Mouse (Mus musculus) heart, embryonic 14.5 days (tissue): ENCODE measurements around the gene Runx1. TPM values are rescaled to one million over a fixed set of nuclear protein-coding genes. Genes with fewer than 3 reads are reported as not detected.

Experiments used
- ATAC-seq: fragments of 200-750 bp; cut with Nextera tagmentation; 2 replicates; pipeline ENCODE4 v1.8.0; 2017; ENCODE audit warnings: low read depth, moderate TSS enrichment; ENCODE audit not compliant: insufficient number of reproducible peaks, insufficient read depth, low FRiP score
- H3K27ac ChIP-seq, 2 experiments: fragments of 200-500 bp in 1 of 2; fragments of 300-500 bp in 1 of 2; sonication (generic) in 1 of 2; replicated peaks in 1 of 2; 2 replicates each; pipeline ENCODE4 v1.5.1; 2012 to 2014; ENCODE audit warnings: low read depth in 2 of 2, low read length in 2 of 2, control low read depth in 1 of 2, mild to moderate bottlenecking in 1 of 2, mixed read lengths in 1 of 2; ENCODE audit not compliant: control insufficient read depth in 1 of 2, insufficient read depth in 1 of 2
- H3K27me3 ChIP-seq: fragments of 300-500 bp; sonication (generic); 2 replicates; pipeline ENCODE4 v1.6.1; 2014; ENCODE audit warnings: mild to moderate bottlenecking, low read length, control low read depth; ENCODE audit not compliant: control insufficient read depth, insufficient read depth
- H3K36me3 ChIP-seq: fragments of 300-500 bp; sonication (generic); 2 replicates; pipeline ENCODE4 v1.6.1; 2014; ENCODE audit warnings: mild to moderate bottlenecking, control low read depth, low read length, mixed read lengths; ENCODE audit not compliant: control insufficient read depth, insufficient read depth
- H3K4me1 ChIP-seq, 2 experiments: fragments of 200-500 bp in 1 of 2; fragments of 300-500 bp in 1 of 2; sonication (generic) in 1 of 2; 2 replicates each; pipeline ENCODE4 v1.6.1; 2012 to 2014; ENCODE audit warnings: low read length in 2 of 2, control low read depth in 1 of 2, mixed read lengths in 1 of 2; ENCODE audit not compliant: control insufficient read depth in 2 of 2, insufficient read depth in 2 of 2
- H3K4me2 ChIP-seq: fragments of 300-500 bp; sonication (generic); 2 replicates; pipeline ENCODE4 v1.6.1; 2014; ENCODE audit warnings: mild to moderate bottlenecking, low read length
- H3K4me3 ChIP-seq, 2 experiments: fragments of 200-500 bp in 1 of 2; fragments of 300-500 bp in 1 of 2; sonication (generic) in 1 of 2; 2 replicates each; pipeline ENCODE4 v1.5.1; 2012 to 2014; ENCODE audit warnings: low read length in 2 of 2, mild to moderate bottlenecking in 2 of 2, control low read depth in 1 of 2, low read depth in 1 of 2, moderate library complexity in 1 of 2; ENCODE audit not compliant: control insufficient read depth in 1 of 2, insufficient read depth in 1 of 2
- H3K9ac ChIP-seq: fragments of 300-500 bp; sonication (generic); 2 replicates; pipeline ENCODE4 v1.6.1; 2014; ENCODE audit warnings: mild to moderate bottlenecking, low read length
- H3K9me3 ChIP-seq: fragments of 300-500 bp; sonication (generic); 2 replicates; pipeline ENCODE4 v1.6.1; 2016; ENCODE audit warnings: low read length, control low read depth; ENCODE audit not compliant: control insufficient read depth
- WGBS: fragments of 180-500 bp; shearing (Covaris S2); extraction: QIAGEN DNeasy Blood & Tissue Kit; methylation state at CpG from one replicate; pipeline ENCODE4 v1.1.7; 2014; 5-methylcytosine and 5-hydroxymethylcytosine counted together
- polyA plus RNA-seq: library from polyadenylated mRNA; unstranded; fragments of >200 nt; fragmentation: Nextera tagmentation; extraction: Ambion mirVana; gene quantifications from 2 replicates; pipeline ENCODE4 v1.2.1, GENCODE M21; 2014

Gene Runx1
- polyA plus RNA-seq, 1 experiment from 2014 or later, result 1.0 TPM

DNA sequence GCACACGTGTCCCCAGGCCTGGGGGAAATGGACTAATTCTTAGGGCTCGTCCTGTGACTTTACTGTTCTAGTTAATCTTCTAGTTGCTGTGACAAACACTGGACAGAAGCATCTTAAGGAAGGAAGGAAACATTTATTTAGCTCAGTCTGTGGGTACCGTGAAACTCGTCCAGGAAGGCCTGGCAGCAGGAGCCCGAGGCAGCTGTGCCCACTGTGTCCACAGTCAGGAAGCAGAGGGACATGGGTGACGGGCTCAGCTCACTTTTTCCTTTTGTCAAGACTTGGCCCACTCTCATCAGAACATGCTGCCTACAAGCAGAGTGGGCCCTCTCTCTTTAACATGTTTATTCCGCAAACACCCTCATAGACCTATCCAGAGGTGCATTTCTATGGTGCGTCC is 18.2 kb downstream of the Runx1 start:
- Histone ChIP-seq H3K4me1 (peaks cover 0 to 4% of the 10 kb centered on the region in 2 experiments; a peak in 2 of 4 replicates), H3K27me3 (peaks cover 3% of the 10 kb centered on the region; the same call in 1 of the 2 replicates), H3K9ac (no peak overlapping the region), H3K4me3 (no peak overlapping the region), H3K4me2 (no peak overlapping the region), H3K36me3 (no peaks in the 10 kb centered on the region), H3K9me3 (no peaks in the 10 kb centered on the region), H3K27ac (no peak overlapping the region)
- ATAC-seq, result no peak
- WGBS, result 80% methylated on average over 8 of the region's 8 CpGs

DNA sequence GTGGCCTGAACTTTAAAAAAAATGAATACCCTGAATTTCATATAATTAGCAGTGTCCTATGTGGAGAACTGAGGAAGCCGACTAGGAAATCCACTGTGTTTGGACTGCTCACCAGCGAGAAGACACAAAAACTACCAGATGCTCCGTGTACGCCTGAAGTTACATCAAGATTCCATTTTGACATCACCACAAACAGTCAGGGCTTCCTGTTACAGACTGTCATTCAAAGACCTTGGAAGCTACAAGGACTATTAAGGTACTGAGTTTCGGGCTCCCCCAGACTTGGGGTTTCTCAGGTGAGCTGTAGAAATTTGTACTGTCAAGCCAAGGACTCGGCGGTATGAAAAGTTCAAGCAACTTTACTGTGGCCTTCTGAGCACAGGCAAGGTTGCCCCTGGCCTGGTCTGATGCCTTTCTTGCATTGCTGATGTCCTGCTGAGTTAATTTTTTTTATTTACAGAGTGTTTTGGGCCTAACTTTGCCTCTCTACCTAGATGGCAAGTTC is 22.8 kb downstream of the Runx1 start:
- no peak overlapping the region for H3K27ac ChIP-seq
- no peaks in the 10 kb centered on the region for H3K9me3 ChIP-seq
- H3K4me1 ChIP-seq, result peaks cover 4% of the 10 kb centered on the region in 2 experiments; a peak in 1 of 4 replicates
- no peak for ATAC-seq
- no peak overlapping the region for H3K4me3 ChIP-seq
- H3K9ac ChIP-seq, result no peak overlapping the region
- 89% methylated on average over 7 of the region's 7 CpGs for WGBS
- no peak overlapping the region for H3K4me2 ChIP-seq
- H3K27me3 ChIP-seq, result peaks cover 4% of the 10 kb centered on the region; the same call in 1 of the 2 replicates
- no peaks in the 10 kb centered on the region for H3K36me3 ChIP-seq

DNA sequence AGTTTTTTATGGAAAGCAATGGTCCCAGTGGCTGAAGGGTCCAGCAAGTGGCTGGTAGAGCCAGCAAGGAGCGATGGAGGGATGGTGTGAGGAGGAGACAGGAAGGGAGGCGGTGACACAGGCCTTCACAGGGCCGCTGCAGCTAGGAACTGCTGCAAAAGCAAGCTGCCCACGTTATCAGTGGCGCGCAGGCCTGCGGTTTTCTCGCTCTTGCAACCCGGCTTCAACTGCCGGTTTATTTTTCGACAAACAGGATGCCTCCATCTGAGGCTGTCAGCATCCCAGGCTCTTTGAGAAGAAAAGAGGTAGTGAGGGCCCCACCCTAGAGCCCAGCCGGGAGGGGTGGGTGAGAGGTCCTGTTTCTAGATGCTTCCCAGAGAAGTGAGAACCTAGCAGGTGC is 24.4 kb downstream of the Runx1 start:
- Histone ChIP-seq H3K9me3 (no peaks in the 10 kb centered on the region), H3K36me3 (no peaks in the 10 kb centered on the region), H3K4me1 (peaks cover 4% of the 10 kb centered on the region in 2 experiments; a peak in 1 of 4 replicates), H3K9ac (no peak overlapping the region), H3K4me3 (no peak overlapping the region), H3K4me2 (no peak overlapping the region), H3K27me3 (peaks cover 4% of the 10 kb centered on the region; the same call in 1 of the 2 replicates), H3K27ac (no peak overlapping the region)
- 23% methylated on average over 12 of the region's 12 CpGs for WGBS
- ATAC-seq, result no peak

DNA sequence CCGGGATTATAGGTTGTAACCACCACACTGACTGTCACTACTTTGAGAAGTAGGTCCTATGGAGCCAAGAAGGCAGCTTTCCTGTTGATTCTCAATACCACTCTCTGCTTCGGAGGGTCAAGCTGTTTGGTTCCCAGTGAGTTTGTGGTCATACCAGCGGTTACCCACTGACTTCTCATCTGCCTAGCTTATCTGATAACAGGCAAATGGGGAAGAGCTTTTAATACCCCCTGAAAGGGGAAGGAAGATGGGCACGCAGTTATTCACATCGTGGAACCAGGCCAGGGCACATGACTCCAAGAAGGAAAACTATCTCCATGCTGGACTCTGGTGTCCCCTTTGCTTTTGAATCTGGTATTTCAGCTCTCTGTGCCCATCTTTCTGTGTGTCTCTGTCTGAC is 25.1 kb downstream of the Runx1 start:
- Histone ChIP-seq H3K9ac (no peak overlapping the region), H3K9me3 (no peaks in the 10 kb centered on the region), H3K27ac (no peak overlapping the region), H3K4me3 (no peak overlapping the region), H3K36me3 (no peaks in the 10 kb centered on the region), H3K4me1 (peaks cover 4% of the 10 kb centered on the region in 2 experiments; a peak in 1 of 4 replicates), H3K27me3 (peaks cover 4% of the 10 kb centered on the region; the same call in 1 of the 2 replicates), H3K4me2 (no peak overlapping the region)
- no peak for ATAC-seq
- 67% methylated on average over 5 of the region's 5 CpGs for WGBS

DNA sequence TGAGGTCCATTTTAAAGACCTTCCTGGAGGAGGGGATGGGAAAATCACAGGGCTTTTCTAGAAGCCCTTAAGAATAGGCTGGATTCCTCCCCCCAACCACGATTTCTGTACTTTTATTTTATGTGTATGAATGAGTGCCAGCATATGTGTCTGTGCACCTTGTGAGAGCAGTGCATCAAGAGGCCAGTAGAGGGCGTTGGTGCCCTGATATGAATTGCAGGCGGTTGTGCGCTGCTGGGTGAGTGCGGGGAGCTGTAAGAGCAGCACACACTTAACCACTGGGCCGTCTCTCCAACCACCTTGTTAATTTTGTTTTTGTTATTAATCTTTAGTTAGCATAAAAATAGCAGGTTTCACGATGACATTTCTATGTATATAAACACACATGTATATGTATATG is 26.0 kb downstream of the Runx1 start:
- H3K9ac ChIP-seq, result no peak overlapping the region
- no peak overlapping the region for H3K4me3 ChIP-seq
- no peak for ATAC-seq
- no peak overlapping the region for H3K4me2 ChIP-seq
- no peak overlapping the region for H3K27ac ChIP-seq
- 85% methylated on average over 7 of the region's 7 CpGs for WGBS
- H3K9me3 ChIP-seq, result no peaks in the 10 kb centered on the region
- no peaks in the 10 kb centered on the region for H3K36me3 ChIP-seq
- H3K27me3 ChIP-seq, result peaks cover 4% of the 10 kb centered on the region; the same call in 1 of the 2 replicates
- H3K4me1 ChIP-seq, result peaks cover 4% of the 10 kb centered on the region in 2 experiments; a peak in 1 of 4 replicates

DNA sequence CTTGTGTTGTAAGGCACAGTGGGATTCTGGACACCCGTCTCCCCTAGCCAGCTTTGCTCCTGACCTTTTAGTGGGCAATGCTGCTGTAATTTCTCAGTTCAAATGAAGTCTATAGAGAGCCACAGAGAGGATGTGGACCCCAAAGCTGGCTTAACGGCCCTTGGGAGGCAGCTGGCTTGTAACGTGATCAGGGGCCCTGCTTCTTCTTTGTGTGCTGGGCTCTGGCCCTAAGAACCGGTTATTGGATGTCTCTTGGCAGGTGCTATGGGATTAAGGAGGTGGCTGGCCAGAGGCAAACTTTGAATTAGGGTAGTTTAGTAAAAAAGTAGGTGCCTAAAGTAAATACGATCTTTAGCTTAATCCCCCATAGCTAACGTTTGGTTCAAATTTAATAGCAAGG is 31.8 kb downstream of the Runx1 start:
- Histone ChIP-seq H3K27me3 (peaks cover 18% of the 10 kb centered on the region; the same call in 1 of the 2 replicates), H3K4me1 (no peaks in the 10 kb centered on the region), H3K9ac (no peak overlapping the region), H3K27ac (no peak overlapping the region), H3K4me2 (no peak overlapping the region), H3K4me3 (no peak overlapping the region), H3K9me3 (no peaks in the 10 kb centered on the region), H3K36me3 (no peaks in the 10 kb centered on the region)
- 49% methylated on average over 6 of the region's 6 CpGs for WGBS
- no peak for ATAC-seq

DNA sequence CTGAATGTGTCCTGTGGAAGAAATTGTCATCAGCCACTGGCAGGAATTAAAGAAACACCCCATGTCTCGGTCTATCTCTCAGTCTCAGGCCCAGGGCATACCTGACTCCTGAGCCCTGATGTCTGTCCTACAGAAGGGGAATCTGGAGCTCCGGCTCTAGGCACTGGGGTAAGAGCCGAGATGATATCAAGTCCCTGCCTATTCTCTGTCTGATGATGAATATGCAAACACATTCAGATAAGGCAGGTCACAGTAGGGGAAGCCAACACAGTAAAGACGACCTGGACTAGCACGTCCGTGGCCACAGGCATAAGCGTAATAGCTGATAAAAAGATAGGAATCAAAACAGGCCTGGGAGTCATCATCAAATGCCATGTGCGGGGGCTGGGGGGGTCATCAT is 32.2 kb downstream of the Runx1 start:
- no peak for ATAC-seq
- Histone ChIP-seq H3K9ac (no peak overlapping the region), H3K27ac (no peak overlapping the region), H3K4me3 (no peak overlapping the region), H3K4me1 (no peaks in the 10 kb centered on the region), H3K27me3 (peaks cover 23% of the 10 kb centered on the region; the same call in 1 of the 2 replicates), H3K9me3 (no peaks in the 10 kb centered on the region), H3K4me2 (no peak overlapping the region), H3K36me3 (no peaks in the 10 kb centered on the region)
- 60% methylated on average over 8 of the region's 8 CpGs for WGBS

DNA sequence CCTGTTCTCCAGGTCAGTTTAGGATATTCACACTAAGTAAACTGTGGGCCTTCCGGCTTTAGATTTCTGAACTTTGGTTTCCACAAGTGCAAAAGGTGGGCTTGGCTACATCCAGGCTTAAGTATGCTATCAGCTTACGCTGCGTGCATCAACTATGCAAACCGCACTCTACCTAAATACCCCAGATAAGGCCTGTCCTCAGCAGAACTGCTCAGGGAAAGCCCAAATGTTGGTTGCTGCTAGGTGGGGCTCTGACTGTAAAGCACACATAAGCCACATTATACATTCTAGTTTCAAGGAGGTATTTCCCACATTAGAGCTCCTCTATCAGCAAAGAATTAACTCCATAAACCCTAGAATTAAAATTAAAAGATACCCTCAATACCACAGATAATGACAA is 33.0 kb downstream of the Runx1 start:
- no peak overlapping the region for H3K4me3 ChIP-seq
- ATAC-seq, result no peak
- no peak overlapping the region for H3K27ac ChIP-seq
- no peaks in the 10 kb centered on the region for H3K36me3 ChIP-seq
- H3K9me3 ChIP-seq, result no peaks in the 10 kb centered on the region
- whole genome bisulfite sequencing, result 64% methylated on average over 4 of the region's 4 CpGs
- no peak overlapping the region for H3K9ac ChIP-seq
- peaks cover 22% of the 10 kb centered on the region; the same call in 1 of the 2 replicates for H3K27me3 ChIP-seq
- no peak overlapping the region for H3K4me2 ChIP-seq
- H3K4me1 ChIP-seq, result no peaks in the 10 kb centered on the region
